Mouse (Mus musculus) limb, embryonic 13.5 days (tissue): ENCODE data around the gene Utf1. TPM values are rescaled to one million over a fixed set of nuclear protein-coding genes. Genes with fewer than 3 reads are reported as not detected.

Experiments
- ATAC-seq: fragments of 200-750 bp; cut with Nextera tagmentation; 2 replicates; pipeline ENCODE4 v1.8.0; 2017; ENCODE audit warnings: low read depth, moderate number of reproducible peaks, moderate TSS enrichment; ENCODE audit not compliant: low FRiP score
- H3K27ac ChIP-seq: fragments of 300-500 bp; sonication (generic); 2 replicates; pipeline ENCODE4 v1.5.1; 2015; ENCODE audit warnings: inconsistent platforms, mild to moderate bottlenecking, moderate library complexity
- H3K27me3 ChIP-seq: fragments of 300-500 bp; sonication (generic); 2 replicates; pipeline ENCODE4 v1.6.1; 2015; ENCODE audit warnings: mild to moderate bottlenecking, inconsistent platforms
- H3K36me3 ChIP-seq: fragments of 300-500 bp; sonication (generic); 2 replicates; pipeline ENCODE4 v1.6.1; 2015; ENCODE audit warnings: inconsistent platforms, mild to moderate bottlenecking, moderate library complexity
- H3K4me1 ChIP-seq: fragments of 300-500 bp; sonication (generic); 2 replicates; pipeline ENCODE4 v1.6.1; 2015; ENCODE audit warnings: inconsistent platforms
- H3K4me2 ChIP-seq: fragments of 300-500 bp; sonication (generic); replicated peaks from 2 replicates; pipeline ENCODE4 v1.6.1; 2015; ENCODE audit warnings: inconsistent platforms, mild to moderate bottlenecking, moderate library complexity
- H3K4me3 ChIP-seq: fragments of 300-500 bp; sonication (generic); 2 replicates; pipeline ENCODE4 v1.5.1; 2015; ENCODE audit warnings: moderate library complexity, mild to moderate bottlenecking, inconsistent platforms
- H3K9ac ChIP-seq: fragments of 300-500 bp; sonication (generic); 2 replicates; pipeline ENCODE4 v1.6.1; 2015; ENCODE audit warnings: mild to moderate bottlenecking, inconsistent platforms
- H3K9me3 ChIP-seq: fragments of 300-500 bp; sonication (generic); 2 replicates; pipeline ENCODE4 v1.6.1; 2016; ENCODE audit warnings: inconsistent platforms
- WGBS: fragments of 180-500 bp; shearing (Covaris S2); methylation state at CpG from one replicate; pipeline ENCODE4 v1.1.7; 2015; 5-methylcytosine and 5-hydroxymethylcytosine counted together
- polyA plus RNA-seq: library from polyadenylated mRNA; unstranded; fragments of >200 nt; fragmentation: Nextera tagmentation; extraction: Ambion mirVana; gene quantifications from 2 replicates; pipeline ENCODE4 v1.2.1, GENCODE M21; 2015

The Utf1 gene
- polyA plus RNA-seq, 1 experiment from 2014 or later: 0.15 TPM

DNA sequence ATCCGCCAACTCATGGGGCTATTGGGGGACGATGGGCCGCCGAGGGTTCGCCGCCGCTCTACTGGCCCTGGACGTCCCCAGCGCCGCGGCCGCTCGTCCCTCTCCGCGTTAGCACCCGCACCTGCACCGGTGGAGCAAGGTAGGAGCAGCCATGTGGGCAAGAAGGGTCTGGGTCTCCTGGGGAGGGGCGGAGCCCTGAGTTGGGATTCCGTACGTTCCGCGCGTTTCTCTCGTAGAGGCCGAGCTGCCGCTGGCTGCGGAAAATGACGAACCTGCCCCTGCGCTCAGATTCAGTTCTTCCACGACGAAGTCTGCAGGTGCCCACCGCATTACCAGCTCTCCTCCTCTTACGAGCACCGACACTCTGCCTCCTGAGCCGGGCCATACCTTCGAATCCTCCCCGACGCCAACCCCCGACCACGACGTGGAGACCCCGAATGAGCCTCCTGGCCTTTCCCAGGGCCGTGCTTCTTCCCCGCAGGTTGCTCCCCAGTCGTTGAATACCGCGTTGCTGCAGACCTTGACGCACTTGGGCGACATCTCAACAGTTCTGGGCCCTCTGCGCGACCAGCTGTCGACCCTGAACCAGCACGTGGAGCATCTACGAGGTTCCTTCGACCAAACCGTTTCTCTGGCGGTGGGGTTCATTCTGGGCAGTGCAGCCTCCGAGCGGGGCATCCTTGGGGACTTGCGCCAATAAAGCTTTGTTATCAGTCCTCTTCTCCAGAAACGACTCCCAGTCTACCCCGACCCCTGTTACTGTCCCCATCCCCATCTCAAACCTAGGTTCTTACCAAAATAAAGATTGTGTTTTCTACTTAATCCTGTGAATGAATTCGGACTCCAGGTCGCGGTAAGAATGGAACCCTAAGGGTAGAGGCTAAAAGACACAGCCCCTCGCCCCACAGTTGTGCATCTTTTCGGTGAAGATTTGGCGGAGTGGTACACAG lies 977 bp downstream of the Utf1 start:
- peak overlapping the region; percentile 69 for H3K4me2 ChIP-seq
- peaks cover 95% of the 10 kb centered on the region for H3K27me3 ChIP-seq
- H3K36me3 ChIP-seq: no peaks in the 10 kb centered on the region
- peaks cover 12% of the 10 kb centered on the region for H3K4me1 ChIP-seq
- H3K27ac ChIP-seq: no peak overlapping the region
- peak overlapping the region; percentile 42 for H3K4me3 ChIP-seq
- no peaks in the 10 kb centered on the region for H3K9me3 ChIP-seq
- ATAC-seq: no peak
- H3K9ac ChIP-seq: peak overlapping the region; percentile 31; the same call in 1 of the 2 replicates
- WGBS: 3% methylated on average over 68 of the region's 68 CpGs

GRCm38 (mm10) chr7:139945516-139945915 lies 1.9 kb downstream of the Utf1 start:
- Histone ChIP-seq H3K27ac (no peak overlapping the region), H3K27me3 (peaks cover 93% of the 10 kb centered on the region), H3K36me3 (no peaks in the 10 kb centered on the region), H3K9ac (no peak overlapping the region), H3K9me3 (no peaks in the 10 kb centered on the region), H3K4me2 (no peak overlapping the region), H3K4me1 (peaks cover 12% of the 10 kb centered on the region), H3K4me3 (no peak overlapping the region)
- no peak for ATAC-seq
- 10% methylated on average over 5 of the region's 5 CpGs for WGBS

- peaks cover 13% of the 10 kb centered on the region for H3K4me1 ChIP-seq
- H3K4me2 ChIP-seq: no peak overlapping the region
- no peak overlapping the region for H3K9ac ChIP-seq
- no peak overlapping the region for H3K4me3 ChIP-seq
- peaks cover 88% of the 10 kb centered on the region for H3K27me3 ChIP-seq
- no peaks in the 10 kb centered on the region for H3K9me3 ChIP-seq
- no peak for ATAC-seq
- no peaks in the 10 kb centered on the region for H3K36me3 ChIP-seq
- 24% methylated on average over 5 of the region's 5 CpGs for WGBS
- H3K27ac ChIP-seq: no peak overlapping the region
Measured at GRCm38 (mm10) chr7:139946032-139946431, 2.4 kb downstream of the Utf1 start.

DNA sequence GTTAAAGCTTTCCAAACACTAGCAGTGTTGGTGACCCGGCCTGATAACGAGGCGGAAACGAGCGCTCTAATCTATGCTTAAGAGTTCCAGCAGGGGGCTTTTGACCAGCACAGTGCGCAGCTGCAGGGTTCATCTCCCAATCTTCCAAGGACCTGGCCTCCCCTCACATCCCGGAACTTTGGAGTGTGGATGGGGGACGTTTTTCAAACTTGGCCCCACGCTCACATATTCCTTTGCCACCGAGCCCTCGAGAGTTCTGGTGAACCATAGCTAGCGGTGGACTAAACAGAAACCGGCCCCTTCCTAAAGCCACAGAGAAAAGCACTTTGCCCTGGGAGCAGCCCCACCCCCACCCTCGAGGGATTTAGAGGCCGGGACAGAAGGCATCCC lies 6.3 kb downstream of the Utf1 start:
- H3K9me3 ChIP-seq: no peaks in the 10 kb centered on the region
- H3K27me3 ChIP-seq: peaks cover 67% of the 10 kb centered on the region
- under 1% methylated on average over 15 of the region's 15 CpGs for WGBS
- H3K9ac ChIP-seq: peak overlapping the region; percentile 71
- H3K36me3 ChIP-seq: no peaks in the 10 kb centered on the region
- H3K4me3 ChIP-seq: peak overlapping the region; percentile 60
- 0 out of 2 replicates have a peak, but pooled peaks cover 4% of the 10 kb centered on the region for H3K4me1 ChIP-seq
- peak overlapping the region; percentile 78 for H3K4me2 ChIP-seq
- no peak overlapping the region for H3K27ac ChIP-seq
- peak; percentile 76 for ATAC-seq

DNA sequence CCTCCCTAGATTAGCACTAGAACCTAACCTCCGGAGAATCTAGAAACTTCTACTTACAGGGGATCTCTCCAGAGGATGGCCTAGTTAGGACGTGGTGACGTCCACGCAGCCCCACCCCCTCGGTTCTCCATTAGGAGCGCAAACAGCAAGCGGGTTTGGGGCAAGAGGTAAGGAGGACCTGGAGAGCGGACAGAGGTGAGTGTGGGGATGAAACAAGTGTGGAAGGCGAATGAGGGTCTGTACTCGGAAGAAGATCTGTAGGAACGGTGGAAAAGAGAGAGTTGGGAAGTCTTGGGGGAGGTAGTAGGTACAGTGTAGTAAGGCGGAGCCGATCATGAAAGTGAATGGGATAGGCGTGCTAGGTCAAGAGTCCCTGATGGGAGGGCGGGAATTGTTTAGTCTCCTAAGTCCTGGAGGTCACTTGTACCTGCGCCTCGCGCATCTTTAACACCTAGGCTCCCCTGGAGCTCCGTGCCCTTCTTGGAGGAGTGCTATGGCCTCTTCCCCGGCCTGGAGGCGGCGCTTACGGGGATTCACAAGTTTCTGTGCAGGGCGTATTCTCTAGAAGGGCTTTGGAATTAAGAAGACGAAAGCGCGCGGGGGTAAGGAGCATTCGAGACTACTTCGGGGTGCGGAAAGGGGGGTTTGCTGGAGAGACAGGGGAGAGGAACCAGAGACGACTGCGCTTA lies 6.8 kb downstream of the Utf1 start:
- no peak overlapping the region for H3K27ac ChIP-seq

GRCm38 (mm10) chr7:139951079-139951478 lies 7.5 kb downstream of the Utf1 start:
- peak overlapping the region; percentile 60 for H3K4me3 ChIP-seq
- H3K27ac ChIP-seq: no peak overlapping the region
- ATAC-seq: no peak
- H3K4me1 ChIP-seq: 0 out of 2 replicates have a peak, but pooled peaks cover 4% of the 10 kb centered on the region
- H3K9me3 ChIP-seq: no peaks in the 10 kb centered on the region
- 6% methylated on average over 16 of the region's 16 CpGs for WGBS
- no peaks in the 10 kb centered on the region for H3K36me3 ChIP-seq
- H3K27me3 ChIP-seq: peaks cover 58% of the 10 kb centered on the region
- H3K4me2 ChIP-seq: peak overlapping the region; percentile 78
- H3K9ac ChIP-seq: peak overlapping the region; percentile 71

More for the DNA sequence above, 6.8 kb downstream of the Utf1 start:
- H3K4me3 ChIP-seq: peak overlapping the region; percentile 60
- WGBS: under 1% methylated on average over 33 of the region's 33 CpGs
- 0 out of 2 replicates have a peak, but pooled peaks cover 4% of the 10 kb centered on the region for H3K4me1 ChIP-seq
- no peaks in the 10 kb centered on the region for H3K36me3 ChIP-seq
- ATAC-seq: peak; percentile 78
- H3K9ac ChIP-seq: peak overlapping the region; percentile 71
- peaks cover 64% of the 10 kb centered on the region for H3K27me3 ChIP-seq
- H3K9me3 ChIP-seq: no peaks in the 10 kb centered on the region
- peak overlapping the region; percentile 78 for H3K4me2 ChIP-seq

DNA sequence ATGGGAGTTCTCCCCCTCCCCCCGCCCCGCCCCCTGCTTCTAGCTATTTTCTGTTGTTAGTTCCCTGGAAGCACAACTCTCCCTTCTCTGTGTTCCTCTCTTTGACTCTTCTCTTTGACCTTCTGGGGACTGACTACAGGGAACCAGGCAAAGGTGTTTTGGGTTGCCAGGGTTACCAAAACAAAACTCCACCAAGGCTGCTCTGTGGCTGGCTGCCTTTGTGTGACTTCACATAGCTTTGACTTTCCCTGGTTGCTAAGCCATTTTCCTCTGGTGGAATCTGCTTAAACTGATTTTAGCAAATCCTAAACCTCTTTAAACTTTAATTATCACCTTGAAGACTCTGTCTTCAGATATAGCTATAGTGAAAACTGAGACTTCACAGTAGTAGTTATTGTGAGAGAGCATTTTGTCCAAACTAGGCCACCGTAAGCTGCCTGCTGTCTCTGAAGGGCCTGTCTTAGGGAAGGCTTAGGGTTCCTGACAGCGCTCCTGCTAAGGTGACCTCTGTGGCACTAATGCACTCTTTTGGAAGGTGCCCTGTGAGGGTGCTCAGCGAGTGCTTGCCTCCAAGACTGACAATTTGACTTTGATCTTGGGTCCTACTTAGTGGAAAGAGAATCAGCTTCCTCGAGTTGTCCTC lies 8.5 kb downstream of the Utf1 start:
- Histone ChIP-seq H3K9me3 (no peaks in the 10 kb centered on the region), H3K27me3 (peaks cover 58% of the 10 kb centered on the region), H3K4me3 (no peak overlapping the region), H3K27ac (no peak overlapping the region), H3K9ac (no peak overlapping the region), H3K4me2 (no peak overlapping the region), H3K36me3 (no peaks in the 10 kb centered on the region), H3K4me1 (0 out of 2 replicates have a peak, but pooled peaks cover 4% of the 10 kb centered on the region)
- ATAC-seq: no peak
- 61% methylated on average over 6 of the region's 6 CpGs for WGBS

- Histone ChIP-seq H3K4me2 (no peak overlapping the region), H3K4me3 (no peak overlapping the region), H3K9ac (no peak overlapping the region), H3K36me3 (no peaks in the 10 kb centered on the region), H3K4me1 (0 out of 2 replicates have a peak, but pooled peaks cover 7% of the 10 kb centered on the region), H3K27me3 (peaks cover 52% of the 10 kb centered on the region), H3K27ac (no peak overlapping the region), H3K9me3 (no peaks in the 10 kb centered on the region)
- no peak for ATAC-seq
- 85% methylated on average over 4 of the region's 4 CpGs for WGBS
Measured at GRCm38 (mm10) chr7:139955505-139955904, 11.9 kb downstream of the Utf1 start.

DNA sequence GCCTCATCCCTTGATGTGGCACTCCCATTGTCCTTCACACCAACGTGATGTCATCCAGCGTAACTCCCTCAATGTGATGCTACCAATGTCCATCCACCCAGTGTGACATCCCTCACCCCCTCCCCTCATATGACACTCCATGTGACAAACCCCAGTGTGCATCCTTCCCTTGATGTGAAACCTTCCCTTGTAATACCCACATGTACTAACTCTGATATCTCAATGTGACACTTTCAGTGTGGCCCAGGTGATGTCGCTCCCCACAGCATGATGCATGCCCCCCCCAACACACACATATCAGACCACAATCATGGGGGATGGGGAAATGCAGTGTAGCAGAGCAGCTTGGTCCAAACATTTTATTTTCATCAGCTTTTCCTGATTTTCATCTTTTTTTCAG lies 13.1 kb downstream of the Utf1 start:
- H3K9ac ChIP-seq: no peak overlapping the region
- H3K27me3 ChIP-seq: peaks cover 54% of the 10 kb centered on the region
- no peaks in the 10 kb centered on the region for H3K9me3 ChIP-seq
- 63% methylated on average over 3 of the region's 3 CpGs for WGBS
- no peak overlapping the region for H3K27ac ChIP-seq
- no peak overlapping the region for H3K4me3 ChIP-seq
- H3K4me2 ChIP-seq: no peak overlapping the region
- ATAC-seq: no peak
- no peaks in the 10 kb centered on the region for H3K36me3 ChIP-seq
- H3K4me1 ChIP-seq: 0 out of 2 replicates have a peak, but pooled peaks cover 3% of the 10 kb centered on the region

GRCm38 (mm10) chr7:139957437-139957836 lies 13.8 kb downstream of the Utf1 start:
- WGBS: 49% methylated on average over 11 of the region's 11 CpGs
- no peak for ATAC-seq
- H3K9me3 ChIP-seq: no peaks in the 10 kb centered on the region
- H3K27ac ChIP-seq: no peak overlapping the region
- H3K27me3 ChIP-seq: peaks cover 47% of the 10 kb centered on the region
- H3K36me3 ChIP-seq: no peaks in the 10 kb centered on the region
- no peak overlapping the region for H3K4me2 ChIP-seq
- no peak overlapping the region for H3K9ac ChIP-seq
- 0 out of 2 replicates have a peak, but pooled peaks cover 3% of the 10 kb centered on the region for H3K4me1 ChIP-seq
- H3K4me3 ChIP-seq: no peak overlapping the region

- no peak overlapping the region for H3K9ac ChIP-seq
- H3K4me2 ChIP-seq: no peak overlapping the region
- ATAC-seq: no peak
- no peaks in the 10 kb centered on the region for H3K36me3 ChIP-seq
- no peak overlapping the region for H3K4me3 ChIP-seq
- peaks cover 46% of the 10 kb centered on the region for H3K27me3 ChIP-seq
- WGBS: 34% methylated on average over 11 of the region's 11 CpGs
- H3K4me1 ChIP-seq: 0 out of 2 replicates have a peak, but pooled peaks cover 3% of the 10 kb centered on the region
- no peak overlapping the region for H3K27ac ChIP-seq
- no peaks in the 10 kb centered on the region for H3K9me3 ChIP-seq
Measured at GRCm38 (mm10) chr7:139957958-139958357, 14.4 kb downstream of the Utf1 start.
